Mouse (Mus musculus) heart, embryonic 14.5 days (tissue): Measurements from ENCODE around the gene Kat8. TPM values are rescaled to one million over a fixed set of nuclear protein-coding genes. Genes with fewer than 3 reads are reported as not detected.

Experiments
- ATAC-seq: fragments of 200-750 bp; cut with Nextera tagmentation; 2 replicates; pipeline ENCODE4 v1.8.0; 2017; ENCODE audit warnings: low read depth, moderate TSS enrichment; ENCODE audit not compliant: insufficient number of reproducible peaks, insufficient read depth, low FRiP score
- H3K27ac ChIP-seq, 2 experiments: fragments of 200-500 bp in 1 of 2; fragments of 300-500 bp in 1 of 2; sonication (generic) in 1 of 2; replicated peaks in 1 of 2; 2 replicates each; pipeline ENCODE4 v1.5.1; 2012 to 2014; ENCODE audit warnings: low read depth in 2 of 2, low read length in 2 of 2, control low read depth in 1 of 2, mild to moderate bottlenecking in 1 of 2, mixed read lengths in 1 of 2; ENCODE audit not compliant: control insufficient read depth in 1 of 2, insufficient read depth in 1 of 2
- H3K27me3 ChIP-seq: fragments of 300-500 bp; sonication (generic); 2 replicates; pipeline ENCODE4 v1.6.1; 2014; ENCODE audit warnings: mild to moderate bottlenecking, low read length, control low read depth; ENCODE audit not compliant: control insufficient read depth, insufficient read depth
- H3K36me3 ChIP-seq: fragments of 300-500 bp; sonication (generic); 2 replicates; pipeline ENCODE4 v1.6.1; 2014; ENCODE audit warnings: mild to moderate bottlenecking, control low read depth, low read length, mixed read lengths; ENCODE audit not compliant: control insufficient read depth, insufficient read depth
- H3K4me1 ChIP-seq, 2 experiments: fragments of 200-500 bp in 1 of 2; fragments of 300-500 bp in 1 of 2; sonication (generic) in 1 of 2; 2 replicates each; pipeline ENCODE4 v1.6.1; 2012 to 2014; ENCODE audit warnings: low read length in 2 of 2, control low read depth in 1 of 2, mixed read lengths in 1 of 2; ENCODE audit not compliant: control insufficient read depth in 2 of 2, insufficient read depth in 2 of 2
- H3K4me2 ChIP-seq: fragments of 300-500 bp; sonication (generic); 2 replicates; pipeline ENCODE4 v1.6.1; 2014; ENCODE audit warnings: mild to moderate bottlenecking, low read length
- H3K4me3 ChIP-seq, 2 experiments: fragments of 200-500 bp in 1 of 2; fragments of 300-500 bp in 1 of 2; sonication (generic) in 1 of 2; 2 replicates each; pipeline ENCODE4 v1.5.1; 2012 to 2014; ENCODE audit warnings: low read length in 2 of 2, mild to moderate bottlenecking in 2 of 2, control low read depth in 1 of 2, low read depth in 1 of 2, moderate library complexity in 1 of 2; ENCODE audit not compliant: control insufficient read depth in 1 of 2, insufficient read depth in 1 of 2
- H3K9ac ChIP-seq: fragments of 300-500 bp; sonication (generic); 2 replicates; pipeline ENCODE4 v1.6.1; 2014; ENCODE audit warnings: mild to moderate bottlenecking, low read length
- H3K9me3 ChIP-seq: fragments of 300-500 bp; sonication (generic); 2 replicates; pipeline ENCODE4 v1.6.1; 2016; ENCODE audit warnings: low read length, control low read depth; ENCODE audit not compliant: control insufficient read depth
- WGBS: fragments of 180-500 bp; shearing (Covaris S2); extraction: QIAGEN DNeasy Blood & Tissue Kit; methylation state at CpG from one replicate; pipeline ENCODE4 v1.1.7; 2014; 5-methylcytosine and 5-hydroxymethylcytosine counted together
- polyA plus RNA-seq: library from polyadenylated mRNA; unstranded; fragments of >200 nt; fragmentation: Nextera tagmentation; extraction: Ambion mirVana; gene quantifications from 2 replicates; pipeline ENCODE4 v1.2.1, GENCODE M21; 2014

Gene Kat8
- 28.3 and 28.7 TPM in 2 replicates for polyA plus RNA-seq

DNA sequence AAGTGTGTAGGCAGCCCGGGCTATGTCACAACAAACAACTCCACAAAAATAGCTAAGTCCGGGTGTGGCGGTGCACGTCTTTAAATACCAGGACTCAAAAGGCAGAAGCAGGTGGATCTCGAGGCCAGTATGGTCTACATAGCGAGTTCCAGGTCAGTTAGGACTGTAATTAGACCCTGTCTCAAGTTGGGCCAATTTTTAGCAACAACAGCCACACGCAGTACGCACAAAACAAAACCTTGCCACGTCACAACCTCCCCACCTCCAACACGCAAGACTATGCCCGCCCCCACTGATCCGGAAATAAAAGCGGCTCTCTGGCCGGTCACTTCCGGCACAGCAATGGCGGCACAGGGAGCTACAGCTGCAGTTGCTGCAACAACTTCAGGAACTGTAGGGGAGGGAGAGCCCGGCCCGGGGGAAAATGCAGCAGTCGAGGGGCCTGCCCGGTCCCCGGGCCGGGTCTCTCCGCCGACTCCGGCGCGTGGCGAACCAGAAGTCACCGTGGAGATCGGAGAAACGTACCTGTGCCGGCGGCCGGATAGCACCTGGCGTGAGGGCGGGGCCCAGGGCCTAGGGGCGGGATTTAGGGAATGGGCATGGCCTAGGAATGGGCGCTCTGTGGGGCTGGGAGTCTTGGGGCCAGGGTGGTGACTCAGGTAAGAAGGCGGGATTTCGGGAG is at the start of gene Kat8:
Gene Kat8 (plus strand): TSS at position 327 of the 682 bp plus-strand sequence.
- Histone ChIP-seq H3K4me2 (peak within 1 kb of the TSS; percentile 91), H3K36me3 (peaks cover 51% of the 10 kb centered on the region), H3K4me1 (peaks cover 2 to 8% of the 10 kb centered on the region in 2 experiments; a peak in 3 of 4 replicates), H3K27me3 (no peaks in the 10 kb centered on the region), H3K9ac (peak within 1 kb of the TSS; percentile 89), H3K27ac (peak within 1 kb of the TSS; percentile 80 to 92), H3K4me3 (peak within 1 kb of the TSS; percentile 66 to 100), H3K9me3 (no peaks in the 10 kb centered on the region)
- under 1% methylated on average over 40 of the region's 40 CpGs for WGBS
- peak; percentile 87 for ATAC-seq

DNA sequence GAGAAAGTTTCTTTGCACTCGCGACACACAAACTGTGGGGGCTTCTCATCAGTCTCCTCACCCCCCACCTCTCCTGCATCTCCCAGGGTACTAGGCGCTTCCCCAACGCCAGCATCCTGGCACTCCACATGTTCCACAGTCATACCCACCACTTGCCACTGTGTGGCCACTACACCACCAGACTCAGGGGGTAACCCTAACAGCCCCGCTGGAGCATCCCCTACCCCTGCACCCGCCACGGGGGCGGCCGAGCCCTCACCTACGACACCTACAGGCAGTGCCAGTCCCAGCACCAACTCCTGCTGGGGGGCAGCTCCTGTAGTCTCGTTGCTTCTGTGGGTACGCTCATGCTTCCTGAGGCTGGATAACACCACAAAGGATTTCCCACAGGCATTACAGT is 45.9 kb upstream of the Kat8 start:
- no peaks in the 10 kb centered on the region for H3K9me3 ChIP-seq
- H3K27me3 ChIP-seq = no peaks in the 10 kb centered on the region
- H3K27ac ChIP-seq = no peak overlapping the region
- H3K4me2 ChIP-seq = no peak overlapping the region
- H3K9ac ChIP-seq = no peak overlapping the region
- no peak for ATAC-seq
- H3K4me3 ChIP-seq = no peak overlapping the region
- WGBS = 93% methylated on average over 12 of the region's 12 CpGs
- H3K4me1 ChIP-seq = 0 out of 4 replicates have a peak, but pooled peaks cover 0 to 3% of the 10 kb centered on the region in 2 experiments
- H3K36me3 ChIP-seq = peaks cover 45% of the 10 kb centered on the region

DNA sequence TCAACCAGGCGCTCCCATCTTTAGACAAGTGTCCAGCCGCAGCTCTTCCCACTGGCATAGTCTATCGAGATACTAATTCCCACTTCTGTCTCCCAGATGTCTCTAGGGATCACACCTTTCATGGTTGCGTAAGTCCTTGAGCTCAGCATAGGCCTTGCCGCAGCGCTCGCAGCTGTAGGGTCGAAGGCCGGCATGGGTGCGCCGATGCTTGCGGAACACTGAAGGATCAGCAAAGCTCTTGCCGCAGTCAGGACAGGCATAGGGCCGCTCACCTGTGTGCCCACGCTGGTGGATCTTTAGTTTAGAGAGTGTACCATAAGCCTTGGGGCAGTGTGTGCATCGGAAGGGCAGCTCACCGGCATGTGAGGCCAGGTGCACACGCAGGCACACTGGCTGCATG is 44.7 kb upstream of the Kat8 start:
- H3K27ac ChIP-seq = no peak overlapping the region
- WGBS = 96% methylated on average over 18 of the region's 18 CpGs
- no peak for ATAC-seq
- H3K9me3 ChIP-seq = no peaks in the 10 kb centered on the region
- H3K4me1 ChIP-seq = 0 out of 4 replicates have a peak, but pooled peaks cover 0 to 3% of the 10 kb centered on the region in 2 experiments
- no peak overlapping the region for H3K4me2 ChIP-seq
- H3K4me3 ChIP-seq = no peak overlapping the region
- H3K9ac ChIP-seq = no peak overlapping the region
- H3K27me3 ChIP-seq = no peaks in the 10 kb centered on the region
- peaks cover 51% of the 10 kb centered on the region for H3K36me3 ChIP-seq

DNA sequence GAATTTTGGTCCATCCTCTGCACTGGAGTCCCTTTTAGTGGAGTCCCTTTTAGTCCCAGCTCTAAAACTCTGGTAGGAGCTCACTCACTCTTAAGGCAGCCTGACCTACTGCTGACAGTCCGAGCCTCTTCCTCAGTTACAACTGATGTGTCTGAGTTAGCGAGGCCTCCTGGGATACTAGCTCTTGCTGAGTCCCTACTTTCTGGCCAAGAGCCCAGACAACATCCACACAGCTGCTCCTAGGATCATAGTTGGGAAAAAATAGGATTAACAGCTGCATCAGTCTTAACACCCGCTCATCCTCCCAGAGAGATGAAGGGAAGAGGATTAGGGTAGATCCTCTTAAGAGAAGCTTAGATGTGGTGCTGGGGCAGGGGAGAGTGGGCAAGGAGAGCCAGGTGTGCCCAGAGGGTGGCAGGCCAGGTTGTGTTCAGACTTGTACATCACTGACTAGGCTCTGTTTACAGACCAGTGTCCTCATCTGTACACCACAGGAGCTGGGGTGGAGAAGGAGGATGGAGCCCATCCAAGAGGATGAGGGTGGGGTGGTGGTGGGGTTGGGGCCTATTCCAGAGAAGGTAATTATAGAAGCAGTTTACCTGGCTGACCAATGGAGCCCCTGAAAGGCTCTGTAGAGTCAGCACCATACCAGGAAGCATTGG is 43.0 kb upstream of the Kat8 start:
- H3K27ac ChIP-seq = no peak overlapping the region
- H3K4me2 ChIP-seq = no peak overlapping the region
- 56% methylated on average over 3 of the region's 3 CpGs for WGBS
- no peak for ATAC-seq
- H3K4me3 ChIP-seq = no peak overlapping the region
- no peaks in the 10 kb centered on the region for H3K27me3 ChIP-seq
- H3K9ac ChIP-seq = no peak overlapping the region
- peaks cover 50% of the 10 kb centered on the region for H3K36me3 ChIP-seq
- H3K9me3 ChIP-seq = no peaks in the 10 kb centered on the region
- H3K4me1 ChIP-seq = peaks cover 0 to 8% of the 10 kb centered on the region in 2 experiments; a peak in 2 of 4 replicates

DNA sequence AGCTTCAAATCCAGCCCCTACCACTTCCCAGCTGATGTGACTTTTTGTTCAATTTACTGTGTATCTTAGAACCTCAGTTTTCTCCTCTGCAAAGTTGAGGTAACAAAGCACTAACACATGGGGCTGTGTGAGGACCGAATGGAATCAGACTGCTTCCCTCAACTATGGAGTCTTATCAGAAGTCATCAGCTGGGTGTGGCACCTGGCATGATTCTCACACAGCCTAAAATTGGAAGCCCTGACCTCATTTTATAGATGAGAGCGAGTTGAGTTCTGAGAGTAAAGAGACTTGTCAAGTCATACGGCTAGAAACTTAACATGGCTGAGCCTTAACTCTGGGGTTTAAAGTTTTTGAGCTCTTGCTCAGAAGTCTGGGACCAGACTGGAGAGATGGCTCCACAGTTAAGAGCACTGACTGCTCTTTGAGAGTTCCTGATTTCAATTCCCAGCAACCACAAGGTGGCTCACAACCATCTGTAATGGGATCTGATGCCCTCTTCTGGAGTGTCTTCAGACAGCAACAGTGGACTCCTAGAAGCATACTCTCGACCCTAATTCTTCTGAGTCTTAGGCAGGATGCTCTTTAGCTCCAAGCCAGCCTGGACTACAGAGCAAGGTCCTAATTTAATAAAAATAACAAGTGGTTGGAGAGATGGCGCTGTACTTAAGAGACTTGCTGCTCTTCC is 42.0 kb upstream of the Kat8 start:
- ATAC-seq = no peak
- Histone ChIP-seq H3K4me1 (peaks cover 0 to 15% of the 10 kb centered on the region in 2 experiments; a peak in 2 of 4 replicates), H3K4me2 (no peak overlapping the region), H3K36me3 (peaks cover 40% of the 10 kb centered on the region), H3K4me3 (no peak overlapping the region), H3K27ac (no peak overlapping the region), H3K27me3 (no peaks in the 10 kb centered on the region), H3K9ac (no peak overlapping the region), H3K9me3 (no peaks in the 10 kb centered on the region)
- WGBS = 80% methylated on average over 5 of the region's 5 CpGs

DNA sequence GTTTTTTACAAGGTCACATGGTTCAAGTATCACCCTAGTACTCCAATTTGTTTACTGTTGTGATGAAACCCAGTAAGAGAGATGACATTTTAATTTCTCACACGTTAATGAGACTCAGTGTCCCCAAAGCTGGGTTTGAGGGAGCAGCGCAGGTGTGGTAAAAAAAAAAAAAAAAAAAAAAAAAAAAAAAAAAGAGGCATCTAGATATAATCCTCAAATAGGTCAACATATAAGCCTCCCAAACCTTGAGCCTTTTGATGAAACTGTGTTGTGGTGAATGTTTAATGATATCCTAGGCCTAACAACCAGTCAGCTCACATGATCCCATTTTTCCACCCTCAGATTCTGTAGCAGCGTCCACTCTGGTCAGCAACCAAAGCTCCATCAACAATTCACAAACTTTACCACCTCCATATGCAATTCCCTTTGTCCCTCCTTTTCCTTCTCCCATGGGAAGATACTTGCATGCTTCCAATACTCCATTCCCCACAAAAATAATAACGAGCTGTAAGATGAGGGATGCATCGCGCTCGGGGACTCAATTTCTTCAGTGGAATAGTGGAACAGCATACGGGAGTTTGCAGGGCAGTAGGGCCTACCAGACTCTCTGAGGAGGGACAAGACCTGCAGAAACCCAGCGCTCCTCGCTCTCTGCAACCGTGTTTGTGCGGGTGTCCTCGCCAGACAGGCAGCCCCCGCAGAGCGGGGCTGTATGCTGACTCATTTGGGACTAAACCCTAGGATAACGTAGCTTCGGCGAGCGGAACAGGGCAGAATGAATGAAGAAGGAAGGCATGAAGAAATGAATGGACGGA is 37.3 kb upstream of the Kat8 start:
- Histone ChIP-seq H3K4me2 (peak overlapping the region; percentile 94), H3K9me3 (no peaks in the 10 kb centered on the region), H3K9ac (peak overlapping the region; percentile 96), H3K27me3 (no peaks in the 10 kb centered on the region), H3K4me1 (peaks cover 0 to 21% of the 10 kb centered on the region in 2 experiments; a peak in 2 of 4 replicates), H3K36me3 (peaks cover 35% of the 10 kb centered on the region), H3K4me3 (peak overlapping the region; percentile 88 to 95), H3K27ac (peak overlapping the region; percentile 93 to 97)
- no peak for ATAC-seq
- WGBS = 7% methylated on average over 20 of the region's 20 CpGs

DNA sequence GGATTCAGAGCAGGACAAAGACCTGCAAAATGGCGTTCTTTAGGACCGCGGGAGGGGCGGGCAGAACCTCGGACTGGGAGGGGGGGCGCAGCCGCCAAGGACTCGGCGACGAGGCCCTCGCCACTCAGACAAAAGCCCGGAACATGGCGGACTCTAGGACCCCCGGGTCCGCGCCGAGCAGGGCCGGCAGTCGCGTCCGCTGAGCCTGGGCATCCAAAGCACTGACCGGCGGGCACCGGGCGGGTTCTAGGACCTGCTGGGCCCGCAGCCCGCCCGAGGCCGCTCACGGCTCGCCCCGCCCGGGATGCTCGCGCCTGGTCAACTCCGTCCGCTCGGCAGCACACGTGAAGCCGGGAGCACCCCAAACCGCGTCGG is 36.7 kb upstream of the Kat8 start:
- Histone ChIP-seq H3K27ac (peak overlapping the region; percentile 93 to 97), H3K27me3 (no peaks in the 10 kb centered on the region)

More for the DNA sequence above, 36.7 kb upstream of the Kat8 start:
- peaks cover 0 to 21% of the 10 kb centered on the region in 2 experiments; a peak in 2 of 4 replicates for H3K4me1 ChIP-seq
- peak overlapping the region; percentile 96 for H3K9ac ChIP-seq
- H3K9me3 ChIP-seq = no peaks in the 10 kb centered on the region
- H3K4me2 ChIP-seq = peak overlapping the region; percentile 94
- peak overlapping the region; percentile 88 to 95 for H3K4me3 ChIP-seq
- WGBS = under 1% methylated on average over 39 of the region's 43 CpGs
- ATAC-seq = peak; percentile 91
- H3K36me3 ChIP-seq = peaks cover 38% of the 10 kb centered on the region
